Mouse (Mus musculus) MEL (cell line): Measurements from ENCODE around the gene Gm20388. TPM values are rescaled to one million over a fixed set of nuclear protein-coding genes. Genes with fewer than 3 reads are reported as not detected.
A peak's percentile ranks its signal among the peaks of the same experiment; 100 is the strongest.

Source experiments
- DNase-seq: peaks from one replicate; pipeline ENCODE4 v3.0.0; 2011; ENCODE audit warnings: low read depth, low spot score
- H3K27ac ChIP-seq: 2 replicates; pipeline ENCODE4 v1.5.1; 2012; ENCODE audit warnings: low read depth, mild to moderate bottlenecking, control low read depth, low read length, moderate library complexity; ENCODE audit not compliant: control insufficient read depth
- H3K27me3 ChIP-seq, 2 experiments: fragments of 150-350 bp in 1 of 2; sonication (generic) in 1 of 2; 2 replicates each; pipeline ENCODE4 v1.6.1; 2012; ENCODE audit warnings: low read length in 2 of 2, mild to moderate bottlenecking in 2 of 2, improper control_type of control experiment in 1 of 2, moderate library complexity in 1 of 2; ENCODE audit not compliant: insufficient read depth in 2 of 2, control insufficient read depth in 1 of 2
- H3K36me3 ChIP-seq, 2 experiments: 2 replicates each; pipeline ENCODE4 v1.6.1; 2012 to 2014; ENCODE audit warnings: low read length in 2 of 2, improper control_type of control experiment in 1 of 2, inconsistent platforms in 1 of 2, mild to moderate bottlenecking in 1 of 2; ENCODE audit not compliant: insufficient read depth in 2 of 2, control insufficient read depth in 1 of 2
- H3K4me1 ChIP-seq, 2 experiments: fragments of 150-350 bp in 1 of 2; sonication (generic) in 1 of 2; 2 replicates each; pipeline ENCODE4 v1.6.1; 2012; ENCODE audit warnings: low read length in 2 of 2, improper control_type of control experiment in 1 of 2, mild to moderate bottlenecking in 1 of 2; ENCODE audit not compliant: insufficient read depth in 2 of 2, control insufficient read depth in 1 of 2
- H3K4me3 ChIP-seq, 2 experiments: fragments of 150-350 bp in 1 of 2; sonication (generic) in 1 of 2; 2 replicates each; pipeline ENCODE4 v1.5.1; 2012; ENCODE audit warnings: low read depth in 2 of 2, low read length in 2 of 2, mild to moderate bottlenecking in 2 of 2, moderate library complexity in 2 of 2, control low read depth in 1 of 2, improper control_type of control experiment in 1 of 2; ENCODE audit not compliant: control insufficient read depth in 1 of 2, insufficient read depth in 1 of 2
- H3K79me2 ChIP-seq: 2 replicates; pipeline ENCODE4 v1.6.1; 2012; ENCODE audit warnings: mild to moderate bottlenecking, low read length, moderate library complexity; ENCODE audit not compliant: control insufficient read depth, poor library complexity, insufficient read depth
- H3K9ac ChIP-seq: 2 replicates; pipeline ENCODE4 v1.6.1; 2012; ENCODE audit warnings: low read depth, mild to moderate bottlenecking, control low read depth, low read length, moderate library complexity; ENCODE audit not compliant: control insufficient read depth, poor library complexity, severe bottlenecking
- H3K9me3 ChIP-seq: fragments of 150-350 bp; sonication (generic); replicated peaks from 2 replicates; pipeline ENCODE4 v1.6.1; 2012; ENCODE audit warnings: mild to moderate bottlenecking, low read length, improper control_type of control experiment, moderate library complexity; ENCODE audit not compliant: insufficient read depth
- BHLHE40 ChIP-seq: IDR thresholded peaks from 2 replicates; pipeline ENCODE4 v1.6.1; 2012; ENCODE audit warnings: low read depth, mild to moderate bottlenecking, inconsistent platforms, low read length, improper control_type of control experiment, borderline replicate concordance
- CHD1 ChIP-seq: IDR thresholded peaks from 2 replicates; pipeline ENCODE4 v1.6.1; 2012; ENCODE audit warnings: low read depth, mild to moderate bottlenecking, inconsistent platforms, low read length, improper control_type of control experiment
- CHD2 ChIP-seq: IDR thresholded peaks from 2 replicates; pipeline ENCODE4 v1.6.1; 2011; ENCODE audit warnings: low read length, improper control_type of control experiment
- CTCF ChIP-seq, 3 experiments: IDR thresholded peaks in 2 of 3; conservative IDR thresholded peaks in 1 of 3; 2 replicates each; pipeline ENCODE4 v1.5.1; 2011 to 2012; ENCODE audit warnings: low read length in 3 of 3, low read depth in 2 of 3, mild to moderate bottlenecking in 2 of 3, improper control_type of control experiment in 1 of 3, inconsistent platforms in 1 of 3, mixed read lengths in 1 of 3, moderate library complexity in 1 of 3; ENCODE audit not compliant: control insufficient read depth in 1 of 3, insufficient read depth in 1 of 3, poor library complexity in 1 of 3, severe bottlenecking in 1 of 3
- E2F4 ChIP-seq: IDR thresholded peaks from 2 replicates; pipeline ENCODE4 v1.6.1; 2011; ENCODE audit warnings: low read depth, low read length, improper control_type of control experiment, borderline replicate concordance
- ELF1 ChIP-seq: IDR thresholded peaks from 2 replicates; pipeline ENCODE4 v1.6.1; 2014; ENCODE audit warnings: low read depth, mild to moderate bottlenecking, inconsistent platforms, low read length, improper control_type of control experiment, moderate library complexity
- HCFC1 ChIP-seq: IDR thresholded peaks from 2 replicates; pipeline ENCODE4 v1.6.1; 2012; ENCODE audit warnings: low read depth, mild to moderate bottlenecking, inconsistent platforms, low read length, improper control_type of control experiment, moderate library complexity
- JUND ChIP-seq: IDR thresholded peaks from 2 replicates; pipeline ENCODE4 v1.6.1; 2011; ENCODE audit warnings: low read depth, mild to moderate bottlenecking, improper control_type of control experiment, low read length
- MAX ChIP-seq: IDR thresholded peaks from 2 replicates; pipeline ENCODE4 v1.6.1; 2011; ENCODE audit warnings: low read length, improper control_type of control experiment
- MEF2A ChIP-seq: IDR thresholded peaks from 2 replicates; pipeline ENCODE4 v1.6.1; 2014; ENCODE audit warnings: low read depth, mild to moderate bottlenecking, inconsistent platforms, low read length, improper control_type of control experiment; ENCODE audit not compliant: poor library complexity, insufficient replicate concordance, severe bottlenecking; ENCODE audit errors: extremely low read depth
- MXI1 ChIP-seq: IDR thresholded peaks from 2 replicates; pipeline ENCODE4 v1.6.1; 2011; ENCODE audit warnings: mild to moderate bottlenecking, low read depth, low read length, improper control_type of control experiment
- MYB ChIP-seq: IDR thresholded peaks from 2 replicates; pipeline ENCODE4 v1.6.1; 2011; ENCODE audit warnings: mild to moderate bottlenecking, low read depth, low read length, improper control_type of control experiment
- MYC ChIP-seq: IDR thresholded peaks from 2 replicates; pipeline ENCODE4 v1.6.1; 2011; ENCODE audit warnings: low read depth, mild to moderate bottlenecking, low read length, improper control_type of control experiment, moderate library complexity
- NELFE ChIP-seq: IDR thresholded peaks from 2 replicates; pipeline ENCODE4 v1.6.1; 2011; ENCODE audit warnings: low read depth, low read length, improper control_type of control experiment
- NRF1 ChIP-seq: IDR thresholded peaks from 2 replicates; pipeline ENCODE4 v1.6.1; 2014; ENCODE audit warnings: low read depth, mild to moderate bottlenecking, inconsistent platforms, low read length, improper control_type of control experiment, moderate library complexity; ENCODE audit not compliant: poor library complexity, insufficient read depth, severe bottlenecking
- POLR2A ChIP-seq, 2 experiments: IDR thresholded peaks; 2 replicates each; pipeline ENCODE4 v1.6.1; 2011 to 2012; ENCODE audit warnings: low read length in 2 of 2, mild to moderate bottlenecking in 2 of 2, control low read depth in 1 of 2, improper control_type of control experiment in 1 of 2, low read depth in 1 of 2, moderate library complexity in 1 of 2; ENCODE audit not compliant: control insufficient read depth in 1 of 2, insufficient read depth in 1 of 2, poor library complexity in 1 of 2
- POLR2AphosphoS2 ChIP-seq: IDR thresholded peaks from 2 replicates; pipeline ENCODE4 v1.6.1; 2011; ENCODE audit warnings: low read length, improper control_type of control experiment
- POLR2AphosphoS5 ChIP-seq: IDR thresholded peaks from 2 replicates; pipeline ENCODE4 v1.6.1; 2012; ENCODE audit warnings: low read depth, borderline replicate concordance, mild to moderate bottlenecking, inconsistent platforms, low read length, moderate library complexity, mixed read lengths
- SMC3 ChIP-seq: IDR thresholded peaks from 2 replicates; pipeline ENCODE4 v1.6.1; 2011; ENCODE audit warnings: low read depth, low read length, improper control_type of control experiment
- TAL1 ChIP-seq: IDR thresholded peaks from 2 replicates; pipeline ENCODE4 v1.6.1; 2012; ENCODE audit warnings: mild to moderate bottlenecking, inconsistent platforms, low read length, moderate library complexity, mixed read lengths
- TCF12 ChIP-seq: IDR thresholded peaks from 2 replicates; pipeline ENCODE4 v1.6.1; 2014; ENCODE audit warnings: low read depth, mild to moderate bottlenecking, inconsistent platforms, low read length, improper control_type of control experiment, moderate library complexity
- UBTF ChIP-seq: IDR thresholded peaks from 2 replicates; pipeline ENCODE4 v1.6.1; 2012; ENCODE audit warnings: low read depth, mild to moderate bottlenecking, inconsistent platforms, low read length, improper control_type of control experiment, moderate library complexity, borderline replicate concordance; ENCODE audit not compliant: insufficient read depth
- USF2 ChIP-seq, 2 experiments: IDR thresholded peaks; 2 replicates each; pipeline ENCODE4 v1.6.1; 2011 to 2012; ENCODE audit warnings: improper control_type of control experiment in 2 of 2, low read length in 2 of 2, borderline replicate concordance in 1 of 2, inconsistent platforms in 1 of 2, low read depth in 1 of 2, mild to moderate bottlenecking in 1 of 2; ENCODE audit not compliant: insufficient read depth in 1 of 2
- ZKSCAN1 ChIP-seq: IDR thresholded peaks from 2 replicates; pipeline ENCODE4 v1.6.1; 2012; ENCODE audit warnings: low read depth, mild to moderate bottlenecking, inconsistent platforms, low read length, improper control_type of control experiment, moderate library complexity
- ZMIZ1 ChIP-seq: IDR thresholded peaks from 2 replicates; pipeline ENCODE4 v1.6.1; 2012; ENCODE audit warnings: low read depth, mild to moderate bottlenecking, inconsistent platforms, low read length, improper control_type of control experiment, moderate library complexity
- ZNF384 ChIP-seq: IDR thresholded peaks from 2 replicates; pipeline ENCODE4 v1.6.1; 2012; ENCODE audit warnings: low read depth, mild to moderate bottlenecking, inconsistent platforms, low read length, improper control_type of control experiment
- polyA plus RNA-seq, 2 experiments: library from polyadenylated mRNA; stranded (reverse) in 1 of 2; unstranded in 1 of 2; fragments of >175 nt in 1 of 2; fragments of >200 nt in 1 of 2; gene quantifications; 2 replicates each; pipeline versions ENCODE4 v1.2.1 to v1.2.4; 2012; ENCODE audit warnings: low replicate concordance in 2 of 2, low read depth in 1 of 2; ENCODE audit not compliant: insufficient read length in 2 of 2, insufficient read depth in 1 of 2, missing spikeins in 1 of 2
- total RNA-seq: library from RNA; depleted of rRNA; stranded (reverse); fragments of 300-350 nt; gene quantifications from 2 replicates; pipeline ENCODE4 v1.2.3, GENCODE M21; 2012

Gene Gm20388
- total and polyA plus RNA-seq, 3 experiments, result 11.1 to 17.8 TPM; not detected in 1

DNA sequence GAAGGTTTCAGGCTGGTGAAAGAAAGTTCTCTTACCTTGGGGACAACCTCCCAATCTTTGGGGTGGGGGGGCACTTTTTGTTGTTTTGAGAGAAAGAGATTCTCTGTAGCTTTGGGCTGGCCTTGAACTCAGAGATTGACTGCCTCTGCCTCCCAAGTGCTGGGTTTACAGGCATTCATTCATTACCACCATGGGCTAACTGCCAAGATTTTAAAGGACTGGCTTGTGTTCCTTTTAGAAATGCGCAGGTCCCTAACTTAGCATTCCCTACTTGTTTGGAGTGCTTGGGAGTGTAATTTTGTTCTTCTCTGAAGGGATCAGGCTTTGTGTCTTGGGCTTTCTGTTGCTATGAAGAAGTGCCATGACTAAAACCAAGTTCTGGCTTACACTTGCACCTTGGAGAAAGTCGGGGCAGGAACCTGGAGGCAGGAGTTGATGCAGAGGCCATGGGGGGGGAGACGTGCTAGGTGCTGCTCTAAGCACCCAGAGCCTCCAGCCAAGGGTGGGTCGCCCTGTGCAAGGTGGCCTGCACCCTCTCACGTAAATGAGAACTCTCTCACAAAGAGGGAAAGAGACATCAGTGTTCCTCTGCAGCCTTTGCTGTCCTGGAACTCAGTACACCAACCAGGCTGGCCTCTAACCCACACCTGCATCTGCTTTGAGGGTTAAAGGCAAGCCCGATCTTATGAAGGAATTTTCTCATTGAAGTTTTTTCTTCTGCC, 3193.6 kb downstream of the Gm20388 start:
- H3K9me3 ChIP-seq, result no peaks in the 10 kb centered on the region
- H3K36me3 ChIP-seq, result peaks cover 13 to 15% of the 10 kb centered on the region in 2 experiments
- no peaks in the 10 kb centered on the region for H3K27me3 ChIP-seq
- peak; percentile 50 for DNase-seq
- TF ChIP-seq POLR2A (IDR thresholded peaks at IDR 0.05; ENCODE audit: control insufficient read depth in 1 of 2, insufficient read depth in 1 of 2, low read depth in 1 of 2, low read length in 2 of 2, poor library complexity in 1 of 2) (peak in 1 of 2 experiments; percentile 18; a peak in 1 of 4 replicates), TAL1 (no peak), CHD1 (0 out of 2 replicates have a peak, but pooled peaks have one; percentile 10)
- peak overlapping the region; percentile 72 for H3K27ac ChIP-seq
- peak overlapping the region; percentile 74 to 81 for H3K4me3 ChIP-seq
- peaks cover 26% of the 10 kb centered on the region for H3K79me2 ChIP-seq
- peak overlapping the region; percentile 92 for H3K9ac ChIP-seq
- peaks cover 0 to 8% of the 10 kb centered on the region in 2 experiments; a peak in 1 of 4 replicates for H3K4me1 ChIP-seq

DNA sequence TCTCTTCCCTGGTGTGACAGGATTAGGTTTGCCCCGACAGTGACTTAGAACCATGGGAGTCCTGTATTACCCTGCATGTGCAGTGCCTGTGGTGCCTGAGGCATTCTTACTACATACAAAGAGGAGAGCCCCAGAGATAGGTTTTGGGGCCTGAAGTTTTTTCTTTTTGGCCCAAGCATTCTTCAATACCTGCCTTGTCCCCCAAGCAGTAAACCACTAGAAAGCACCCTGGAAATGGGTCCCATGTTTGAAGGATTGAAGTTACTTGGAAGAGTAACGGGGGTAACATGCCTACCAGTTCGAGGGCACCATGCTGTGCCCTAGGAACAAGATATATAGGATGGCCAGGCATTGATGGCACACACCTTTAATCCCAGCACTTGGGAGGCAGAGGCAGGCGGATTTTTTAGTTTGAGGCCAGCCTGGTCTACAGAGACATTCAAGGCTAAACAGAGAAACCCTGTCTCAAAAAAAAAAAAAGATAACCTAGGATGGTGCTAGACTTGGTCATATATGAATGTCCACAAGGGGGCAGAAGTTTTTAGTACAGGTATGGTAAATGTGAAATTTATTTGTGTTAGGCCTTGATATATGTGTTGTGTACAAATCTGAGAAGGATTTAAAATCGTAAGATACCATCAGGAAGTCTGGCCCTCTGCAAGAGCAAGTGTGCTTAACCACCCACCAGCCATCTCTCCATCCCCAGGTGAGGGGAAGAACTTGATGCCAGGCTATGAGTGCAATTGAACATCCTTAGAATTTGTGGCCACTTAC, 3195.1 kb downstream of the Gm20388 start:
- Histone ChIP-seq H3K4me3 (no peak overlapping the region), H3K9me3 (no peaks in the 10 kb centered on the region), H3K27me3 (no peaks in the 10 kb centered on the region), H3K27ac (peak overlapping the region; percentile 11), H3K36me3 (peaks cover 13 to 15% of the 10 kb centered on the region in 2 experiments), H3K4me1 (peaks cover under 1 to 8% of the 10 kb centered on the region in 2 experiments; a peak in 1 of 4 replicates), H3K79me2 (peaks cover 26% of the 10 kb centered on the region), H3K9ac (no peak overlapping the region)
- peak; percentile 88 for DNase-seq
- no peak for TF ChIP-seq USF2 (IDR thresholded peaks at IDR 0.05; ENCODE audit: borderline replicate concordance in 1 of 2, insufficient read depth in 1 of 2, low read depth in 1 of 2, low read length in 2 of 2)
- peak; percentile 89 for TF ChIP-seq ZMIZ1
- TF ChIP-seq NRF1, result no peak
- TF ChIP-seq JUND, result no peak
- TF ChIP-seq POLR2AphosphoS5, result no peak
- TF ChIP-seq HCFC1, result no peak; the same call in 1 of the 2 replicates
- peak; percentile 15; the same call in 1 of the 2 replicates for TF ChIP-seq NELFE
- no peak for TF ChIP-seq ZKSCAN1
- TF ChIP-seq TAL1, result no peak
- TF ChIP-seq ZNF384, result peak; percentile 94
- TF ChIP-seq POLR2A (IDR thresholded peaks at IDR 0.05; ENCODE audit: control insufficient read depth in 1 of 2, insufficient read depth in 1 of 2, low read depth in 1 of 2, low read length in 2 of 2, poor library complexity in 1 of 2), result peak; percentile 16 to 84; a peak in 3 of 4 replicates
- no peak for TF ChIP-seq MEF2A
- TF ChIP-seq SMC3, result peak; percentile 63
- TF ChIP-seq MAX, result no peak
- TF ChIP-seq E2F4, result no peak
- no peak for TF ChIP-seq TCF12
- TF ChIP-seq ELF1, result no peak
- no peak for TF ChIP-seq CHD1
- peak; percentile 25; the same call in 1 of the 2 replicates for TF ChIP-seq MYC
- TF ChIP-seq MXI1, result no peak
- no peak for TF ChIP-seq UBTF
- no peak for TF ChIP-seq BHLHE40
- TF ChIP-seq MYB, result peak; percentile 54
- TF ChIP-seq POLR2AphosphoS2, result peak; percentile 100
- peak; percentile 76 for TF ChIP-seq CHD2
- TF ChIP-seq CTCF (IDR thresholded peaks at IDR 0.05 in 2 of 3, conservative IDR thresholded peaks at IDR 0.05 in 1 of 3; ENCODE audit: control insufficient read depth in 1 of 3, insufficient read depth in 1 of 3, low read depth in 2 of 3, low read length in 3 of 3, poor library complexity in 1 of 3, severe bottlenecking in 1 of 3), result peak in 2 of 3 experiments; percentile 47 to 71; a peak in 4 of 6 replicates
